Mouse (Mus musculus) lung, adult 18-20 months (tissue): ENCODE results near the gene Sox14.

Source experiments
- DNase-seq, 2 experiments: peaks; one replicate each; pipeline ENCODE4 v3.0.0; 2022; ENCODE audit warnings: mixed read lengths in 2 of 2

Gene Sox14

DNA sequence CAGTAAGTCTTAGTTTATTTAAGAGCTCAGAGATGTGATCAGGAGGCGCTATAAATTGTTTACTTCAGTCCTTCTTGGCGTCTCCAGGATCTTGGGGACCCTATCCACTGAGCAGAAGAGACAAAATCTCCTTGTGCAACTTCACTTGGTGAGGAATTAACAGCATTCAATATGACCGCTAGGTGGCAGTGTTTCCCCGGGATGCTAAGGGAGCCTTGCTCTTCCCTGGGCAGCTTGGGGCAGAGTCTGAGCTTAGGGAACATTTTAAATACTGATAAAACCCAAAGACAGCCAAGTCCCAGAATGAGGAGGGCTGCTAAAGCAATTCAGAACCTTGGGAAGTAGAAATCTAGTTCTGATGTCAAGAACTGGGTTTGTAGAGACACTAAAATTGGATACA lies 29.1 kb downstream of the Sox14 start:
- DNase-seq: peak; percentile 9 to 55

DNA sequence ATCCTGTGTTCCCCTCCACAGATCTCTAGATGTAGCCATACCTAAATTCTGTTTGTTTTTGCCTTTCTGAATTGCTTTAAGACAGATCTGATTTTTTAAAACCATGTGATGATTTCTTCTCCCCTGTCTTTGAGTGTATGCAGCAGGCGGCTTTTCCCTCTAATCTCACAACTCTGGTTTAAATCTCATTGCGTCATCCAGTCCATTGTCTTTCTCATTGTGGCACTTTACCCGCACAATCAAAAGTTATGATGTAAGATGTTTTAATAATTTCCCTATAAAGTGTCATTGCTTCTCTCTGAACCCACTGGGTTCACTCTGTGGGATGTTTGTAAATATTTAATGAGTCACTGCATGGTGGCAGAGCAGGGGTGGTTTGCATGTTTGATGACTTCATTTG lies 36.6 kb downstream of the Sox14 start:
- DNase-seq: no peak

DNA sequence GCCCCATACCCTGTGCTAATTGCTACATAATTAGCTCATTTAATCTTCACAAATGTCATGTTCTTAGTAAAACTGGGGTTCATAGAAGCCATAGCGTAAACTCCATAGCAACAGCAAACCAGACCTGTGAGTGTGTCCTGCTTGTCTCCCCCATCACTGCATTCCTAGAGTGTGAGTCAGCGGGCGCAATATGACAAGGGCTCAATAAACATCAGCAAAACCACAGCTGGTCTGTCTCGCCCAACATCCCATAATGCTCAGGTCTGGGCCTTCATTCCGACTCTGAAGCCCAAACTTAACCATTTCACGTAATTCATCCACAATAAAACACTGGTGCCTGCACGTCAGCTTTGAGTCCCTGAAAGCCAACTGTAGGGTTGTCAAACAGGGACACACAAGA lies 37.1 kb downstream of the Sox14 start:
- peak in 1 of 2 experiments; percentile 2 for DNase-seq

DNA sequence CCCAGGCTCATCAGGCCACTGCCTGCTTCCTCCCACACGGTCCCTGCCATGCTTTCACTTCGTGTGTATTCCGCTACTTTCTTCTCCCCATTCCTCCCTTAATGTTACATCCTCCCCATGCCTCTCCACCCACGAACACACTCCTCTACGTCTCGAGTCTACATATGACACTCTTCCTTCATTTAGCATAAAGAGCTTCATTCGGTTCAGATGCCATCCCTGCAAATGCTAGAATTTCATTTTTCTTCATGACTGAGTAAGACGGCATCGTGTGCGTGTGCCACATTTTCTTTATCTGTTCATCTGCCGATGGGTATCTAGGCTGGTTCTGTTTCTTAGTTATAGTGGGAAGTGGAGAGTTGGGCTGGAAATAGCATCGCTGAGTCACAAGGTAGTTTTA lies 39.3 kb downstream of the Sox14 start:
- no peak for DNase-seq

DNA sequence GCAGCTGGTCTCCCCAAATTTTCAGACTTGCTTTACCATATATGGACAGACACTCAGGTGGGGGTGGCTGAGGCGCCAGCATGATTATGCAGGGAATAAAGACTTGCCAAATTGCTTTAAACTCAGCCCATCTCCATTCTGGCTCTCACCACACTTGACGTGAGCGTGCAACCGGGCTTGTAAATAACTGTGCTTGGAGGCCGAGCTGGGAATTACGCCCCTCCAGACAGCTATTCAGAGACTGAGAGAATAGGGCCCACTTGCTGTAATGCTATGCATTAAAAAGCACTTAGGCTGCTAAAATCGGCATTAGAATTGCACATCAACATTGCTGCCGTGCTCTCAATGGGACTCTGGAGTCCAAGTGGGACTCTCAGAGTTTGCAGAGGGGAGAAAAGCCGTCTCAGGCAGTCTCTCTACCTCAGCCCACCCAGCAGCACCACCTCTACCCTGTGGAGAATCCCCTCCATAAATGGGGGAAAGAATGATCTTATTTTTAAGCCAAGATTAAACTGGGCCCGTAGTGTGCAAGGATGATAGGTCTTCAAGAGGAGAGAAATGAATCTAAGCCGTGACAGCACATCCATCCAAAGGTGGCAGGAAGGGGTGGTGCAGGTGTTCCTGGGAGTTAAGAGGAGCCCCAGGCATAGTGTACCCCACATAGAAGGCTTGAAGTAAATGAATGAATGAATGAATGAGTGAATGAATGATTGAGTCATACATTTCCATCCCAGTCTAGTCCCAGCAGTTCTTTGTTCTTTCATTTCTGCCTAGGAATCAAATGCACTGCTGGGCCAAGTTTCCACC lies 40.1 kb downstream of the Sox14 start:
- no peak for DNase-seq
